Mouse (Mus musculus) megakaryocyte-erythroid progenitor cell, adult 5 weeks (primary cell): ENCODE results near the gene Drc1. TPM values are rescaled to one million over a fixed set of nuclear protein-coding genes. Genes with fewer than 3 reads are reported as not detected.

Experiments
- polyA plus RNA-seq: library from polyadenylated mRNA; stranded (reverse); fragments of >175 nt; gene quantifications from 2 replicates; pipeline ENCODE4 v1.2.3, GENCODE M21; 2012

Drc1 gene
- polyA plus RNA-seq, result 0.03 TPM in 1 of 2 replicates, not detected in the other

DNA sequence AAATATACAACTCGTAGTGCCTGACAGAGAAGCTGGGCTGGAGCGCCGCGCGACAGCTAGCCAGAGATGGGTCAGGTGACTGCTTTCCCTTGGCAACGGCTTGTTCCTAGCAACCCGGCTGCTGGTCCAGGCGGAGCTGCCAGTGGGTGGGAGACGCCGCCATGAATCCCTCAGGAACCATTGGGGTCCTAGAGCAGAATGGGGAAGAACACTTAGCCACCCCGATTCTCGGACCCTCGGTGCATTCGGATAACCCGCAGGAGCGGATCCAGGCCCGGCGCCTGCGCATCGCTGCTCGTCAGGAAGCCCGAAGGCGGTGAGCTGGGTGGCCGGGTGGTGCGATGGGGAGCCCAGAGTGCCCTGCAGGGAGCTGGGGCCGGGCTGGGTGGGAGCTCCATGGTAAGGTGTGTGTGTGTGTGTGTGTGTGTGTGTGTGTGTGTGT lies at the start of gene Drc1:
Gene Drc1 (plus strand): TSS at position 98 of the 442 bp plus-strand sequence.

DNA sequence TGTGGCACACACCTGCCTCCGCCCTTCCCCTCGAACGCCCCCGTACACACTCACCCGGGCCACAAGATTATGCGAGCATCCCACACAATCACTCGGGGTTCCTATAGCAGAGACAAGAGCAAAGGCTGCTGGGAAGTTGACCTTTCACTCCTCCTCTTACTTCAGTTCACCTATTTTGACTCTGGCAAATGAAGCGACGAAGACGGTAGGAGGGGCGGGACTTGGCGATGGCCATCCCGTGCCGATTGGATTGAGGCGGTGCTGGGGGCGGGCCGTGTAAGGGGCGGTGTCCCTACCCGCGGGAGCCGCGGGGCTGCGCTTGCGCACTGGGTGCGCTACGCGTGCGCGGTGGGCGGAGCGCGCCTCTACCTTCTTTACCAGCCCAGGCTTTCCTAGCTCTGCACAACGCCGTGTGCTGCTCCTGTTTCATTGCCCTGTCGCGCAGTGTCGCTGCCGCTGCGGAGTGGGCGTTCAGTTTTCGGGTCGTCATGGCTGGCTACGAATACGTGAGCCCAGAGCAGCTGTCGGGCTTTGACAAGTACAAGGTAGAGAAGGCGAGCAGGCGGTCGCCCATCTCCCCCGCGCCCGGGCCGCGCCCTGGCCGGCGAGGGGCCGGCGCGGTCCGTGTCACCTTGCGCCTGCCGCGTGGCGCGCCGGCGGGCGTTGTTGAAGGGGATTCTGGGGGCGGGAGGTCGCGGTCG lies 48.8 kb upstream of the Drc1 start, which contains the start of gene Selenoi:
Gene Selenoi (plus strand): TSS at position 311 of the 701 bp plus-strand sequence.

Other genes starting within 250 kb of the Drc1 start
- 19.0 and 26.2 TPM in 2 replicates for gene Tyms, start 207.8 kb upstream of the Drc1 start, polyA plus RNA-seq
- 0.02 and 0.15 TPM in 2 replicates for gene Garem2, start 176.2 kb upstream of the Drc1 start, polyA plus RNA-seq
- gene 3110082J24Rik, start 175.3 kb upstream of the Drc1 start, polyA plus RNA-seq, result not detected in 2 replicates
- 36.5 and 39.9 TPM in 2 replicates for gene Hadha, start 126.2 kb upstream of the Drc1 start, polyA plus RNA-seq
- gene Hadhb, start 126.1 kb upstream of the Drc1 start, polyA plus RNA-seq, result 33.1 and 37.9 TPM in 2 replicates
- 0.03 and 0.11 TPM in 2 replicates for gene Adgrf3, start 75.7 kb upstream of the Drc1 start, polyA plus RNA-seq
- gene Selenoi, start 48.8 kb upstream of the Drc1 start, polyA plus RNA-seq, result 0.73 and 1.8 TPM in 2 replicates
- gene Otof, start 180.5 kb downstream of the Drc1 start, polyA plus RNA-seq, result 0.01 and 0.11 TPM in 2 replicates
- not detected in 2 replicates for gene 1700001C02Rik, start 184.7 kb downstream of the Drc1 start, polyA plus RNA-seq